Mouse (Mus musculus): ENCODE results near the gene Dnal1.

DNA sequence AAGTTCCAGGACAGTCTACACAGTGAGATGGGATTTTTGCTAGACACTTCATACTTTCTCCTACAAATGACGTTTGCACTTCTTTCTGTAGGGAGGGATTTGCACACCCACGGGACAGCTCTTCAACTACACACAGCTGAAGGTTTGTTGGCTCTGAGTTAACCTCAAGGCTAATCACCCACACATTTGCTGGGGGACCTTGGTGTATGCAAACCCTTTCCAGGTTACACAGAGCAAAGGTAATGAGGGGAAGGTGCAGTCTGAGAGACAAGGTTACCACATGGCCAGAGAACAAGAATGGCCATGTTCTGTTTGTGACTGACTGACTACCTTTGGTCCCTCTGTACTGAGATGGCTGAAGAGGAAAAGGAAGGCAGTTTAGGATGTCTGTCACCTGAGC is 30.3 kb upstream of the Dnal1 start:
- TF ChIP-seq CTCF (IDR thresholded peaks at IDR 0.05; ENCODE audit: low read depth, low read length) (no peak), GATA1 (IDR thresholded peaks at IDR 0.05; ENCODE audit: borderline replicate concordance, low read length) (no peak), TAL1 (conservative IDR thresholded peaks at IDR 0.05; ENCODE audit: low read depth, low read length) (no peak), POLR2AphosphoS5 (IDR thresholded peaks at IDR 0.05; ENCODE audit: insufficient replicate concordance, low read depth, low read length) (no peak), GATA2 (IDR thresholded peaks at IDR 0.05; ENCODE audit: borderline replicate concordance, low read depth, low read length) (no peak)

All from G1E (cell line).